Mouse (Mus musculus): ENCODE data around the gene Arhgef17. TPM values are rescaled to one million over a fixed set of nuclear protein-coding genes. Genes with fewer than 3 reads are reported as not detected.
A peak's percentile ranks its signal among the peaks of the same experiment; 100 is the strongest.

Arhgef17 gene
- total RNA-seq (2021), result 10 to 100 TPM; 44.2 to 45.3 TPM

GRCm38 (mm10) chr7:100931926-100932480 lies at the start of gene Arhgef17:
TSS of gene Arhgef17 (minus strand) at chr7:100932107.
- intact Hi-C loops (cut with DNase I), result no loop called here
- DNase-seq, result peak; percentile 63

GRCm38 (mm10) chr7:100979175-100979574 lies 47.3 kb upstream of the Arhgef17 start:
- intact Hi-C loops (cut with DNase I), result loop anchor here (5.0 kb wide), 1 partner anchor 37 kb away; no protein-coding TSS in a partner anchor
- peak; percentile 72 for DNase-seq

- DNase-seq, result no peak
- intact Hi-C loops (cut with DNase I), result loop anchor here (5.0 kb wide), 1 partner anchor 36 kb away; no protein-coding TSS in a partner anchor
Observed at GRCm38 (mm10) chr7:100978171-100978570, 46.3 kb upstream of the Arhgef17 start.

GRCm38 (mm10) chr7:100974135-100974903 lies 42.4 kb upstream of the Arhgef17 start, which contains the start of gene P2ry6:
TSS of gene P2ry6 (minus strand) at chr7:100974649.
- peak; percentile 53 for DNase-seq
- intact Hi-C loops (cut with DNase I), result no loop called here

- DNase-seq, result no peak
Observed at GRCm38 (mm10) chr7:100972875-100973274, 41.0 kb upstream of the Arhgef17 start.

GRCm38 (mm10) chr7:100968874-100969659 lies 37.2 kb upstream of the Arhgef17 start:
- no peak for DNase-seq
- intact Hi-C loops (cut with DNase I), result no loop called here

More at GRCm38 (mm10) chr7:100972875-100973274, 41.0 kb upstream of the Arhgef17 start:
- intact Hi-C loops (cut with DNase I), result no loop called here

GRCm38 (mm10) chr7:100968376-100968775 lies 36.5 kb upstream of the Arhgef17 start:
- intact Hi-C loops (cut with DNase I), result no loop called here
- DNase-seq, result no peak

- DNase-seq, result no peak
- intact Hi-C loops (cut with DNase I), result no loop called here
Observed at GRCm38 (mm10) chr7:100967850-100968249, 35.9 kb upstream of the Arhgef17 start.

- intact Hi-C loops (cut with DNase I), result no loop called here
- DNase-seq, result no peak
Observed at GRCm38 (mm10) chr7:100966014-100966413, 34.1 kb upstream of the Arhgef17 start.

- intact Hi-C loops (cut with DNase I), result no loop called here
- DNase-seq, result peak; percentile 42
Observed at GRCm38 (mm10) chr7:100965079-100965478, 33.2 kb upstream of the Arhgef17 start.

- intact Hi-C loops (cut with DNase I), result no loop called here
- DNase-seq, result no peak
Observed at GRCm38 (mm10) chr7:100964242-100964641, 32.3 kb upstream of the Arhgef17 start.

- intact Hi-C loops (cut with DNase I), result no loop called here
- DNase-seq, result no peak
Observed at GRCm38 (mm10) chr7:100963381-100963780, 31.5 kb upstream of the Arhgef17 start.

GRCm38 (mm10) chr7:100961146-100961545 lies 29.2 kb upstream of the Arhgef17 start:
- intact Hi-C loops (cut with DNase I), result no loop called here

GRCm38 (mm10) chr7:100960462-100960861 lies 28.6 kb upstream of the Arhgef17 start:
- DNase-seq, result no peak

More at GRCm38 (mm10) chr7:100961146-100961545, 29.2 kb upstream of the Arhgef17 start:
- DNase-seq, result no peak

GRCm38 (mm10) chr7:100958426-100958825 lies 26.5 kb upstream of the Arhgef17 start:
- DNase-seq, result peak; percentile 33
- intact Hi-C loops (cut with DNase I), result no loop called here

More at GRCm38 (mm10) chr7:100960462-100960861, 28.6 kb upstream of the Arhgef17 start:
- intact Hi-C loops (cut with DNase I), result no loop called here

GRCm38 (mm10) chr7:100952686-100953085 lies 20.8 kb upstream of the Arhgef17 start:
- intact Hi-C loops (cut with DNase I), result no loop called here
- no peak for DNase-seq

- DNase-seq, result peak; percentile 73
- intact Hi-C loops (cut with DNase I), result no loop called here
Observed at GRCm38 (mm10) chr7:100951903-100952302, 20.0 kb upstream of the Arhgef17 start.

GRCm38 (mm10) chr7:100950481-100951010 lies 18.6 kb upstream of the Arhgef17 start:
- intact Hi-C loops (cut with DNase I), result no loop called here
- DNase-seq, result no peak

- intact Hi-C loops (cut with DNase I), result no loop called here
Observed at GRCm38 (mm10) chr7:100950031-100950430, 18.1 kb upstream of the Arhgef17 start.

GRCm38 (mm10) chr7:100944738-100945137 lies 12.8 kb upstream of the Arhgef17 start:
- no peak for DNase-seq
- intact Hi-C loops (cut with DNase I), result loop anchor here (5.0 kb wide), 1 partner anchor 33 kb away; no protein-coding TSS in a partner anchor

More at GRCm38 (mm10) chr7:100950031-100950430, 18.1 kb upstream of the Arhgef17 start:
- DNase-seq, result no peak

GRCm38 (mm10) chr7:100944306-100944705 lies 12.4 kb upstream of the Arhgef17 start:
- no peak for DNase-seq
- intact Hi-C loops (cut with DNase I), result loop anchor here (5.0 kb wide), 1 partner anchor 33 kb away; no protein-coding TSS in a partner anchor
